Mouse (Mus musculus) erythroblast, embryonic 14.5 days (primary cell): ENCODE data around the gene Tnnt2.

ENCODE experiments used
- GATA1 ChIP-seq: IDR thresholded peaks from 2 replicates; pipeline ENCODE4 v1.6.1; 2012; ENCODE audit warnings: low read length, inconsistent platforms, mixed read lengths
- TAL1 ChIP-seq: IDR thresholded peaks from 3 replicates; pipeline ENCODE4 v1.6.1; 2012; ENCODE audit warnings: low read length, inconsistent platforms, mixed read lengths

GRCm38 (mm10) chr1:135853200-135853599 lies 17.0 kb downstream of the Tnnt2 start:
- TF ChIP-seq TAL1: no peak
- TF ChIP-seq GATA1: no peak
